Mouse (Mus musculus) testis, postnatal 10 days (tissue): ENCODE data around the gene 1700056E22Rik.

Source experiments
- DNase-seq: peaks from one replicate; pipeline ENCODE4 v3.0.0; 2021; ENCODE audit warnings: low spot score

1700056E22Rik gene

GRCm38 (mm10) chr1:184034011-184034557 is at the start of gene 1700056E22Rik:
Gene 1700056E22Rik (minus strand): TSS chr1:184034301.
- DNase-seq, result peak; percentile 97

GRCm38 (mm10) chr1:184083166-184083565 is 49.1 kb upstream of the 1700056E22Rik start:
- DNase-seq, result no peak

- DNase-seq, result no peak
Measured at GRCm38 (mm10) chr1:184082661-184083060, 48.6 kb upstream of the 1700056E22Rik start.

- DNase-seq, result no peak
Measured at GRCm38 (mm10) chr1:184079304-184079703, 45.2 kb upstream of the 1700056E22Rik start.

- no peak for DNase-seq
Measured at GRCm38 (mm10) chr1:184076756-184077155, 42.7 kb upstream of the 1700056E22Rik start.

GRCm38 (mm10) chr1:184076065-184076464 is 42.0 kb upstream of the 1700056E22Rik start:
- no peak for DNase-seq

- no peak for DNase-seq
Measured at GRCm38 (mm10) chr1:184068971-184069370, 34.9 kb upstream of the 1700056E22Rik start.

- no peak for DNase-seq
Measured at GRCm38 (mm10) chr1:184067704-184068558, 33.8 kb upstream of the 1700056E22Rik start.

- DNase-seq, result no peak
Measured at GRCm38 (mm10) chr1:184066460-184067287, 32.6 kb upstream of the 1700056E22Rik start.

- no peak for DNase-seq
Measured at GRCm38 (mm10) chr1:184065589-184066361, 31.7 kb upstream of the 1700056E22Rik start.

GRCm38 (mm10) chr1:184064306-184064705 is 30.2 kb upstream of the 1700056E22Rik start:
- no peak for DNase-seq

- no peak for DNase-seq
Measured at GRCm38 (mm10) chr1:184061901-184062300, 27.8 kb upstream of the 1700056E22Rik start.

- no peak for DNase-seq
Measured at GRCm38 (mm10) chr1:184060828-184061734, 27.0 kb upstream of the 1700056E22Rik start.

- no peak for DNase-seq
Measured at GRCm38 (mm10) chr1:184060381-184060780, 26.3 kb upstream of the 1700056E22Rik start.

- no peak for DNase-seq
Measured at GRCm38 (mm10) chr1:184059814-184060213, 25.7 kb upstream of the 1700056E22Rik start.

GRCm38 (mm10) chr1:184058206-184058605 is 24.1 kb upstream of the 1700056E22Rik start:
- DNase-seq, result no peak

- DNase-seq, result no peak
Measured at GRCm38 (mm10) chr1:184054176-184054575, 20.1 kb upstream of the 1700056E22Rik start.

GRCm38 (mm10) chr1:184053711-184054110 is 19.6 kb upstream of the 1700056E22Rik start:
- no peak for DNase-seq

GRCm38 (mm10) chr1:184053141-184053540 is 19.0 kb upstream of the 1700056E22Rik start:
- DNase-seq, result no peak

- DNase-seq, result no peak
Measured at GRCm38 (mm10) chr1:184052331-184052730, 18.2 kb upstream of the 1700056E22Rik start.

GRCm38 (mm10) chr1:184051824-184052223 is 17.7 kb upstream of the 1700056E22Rik start:
- DNase-seq, result peak; percentile 50
